Mouse (Mus musculus): ENCODE results near the gene Mab21l1. TPM values are rescaled to one million over a fixed set of nuclear protein-coding genes. Genes with fewer than 3 reads are reported as not detected.

Mab21l1 gene
- polyA plus RNA-seq, 1 experiment from 2014 or later: not detected

DNA sequence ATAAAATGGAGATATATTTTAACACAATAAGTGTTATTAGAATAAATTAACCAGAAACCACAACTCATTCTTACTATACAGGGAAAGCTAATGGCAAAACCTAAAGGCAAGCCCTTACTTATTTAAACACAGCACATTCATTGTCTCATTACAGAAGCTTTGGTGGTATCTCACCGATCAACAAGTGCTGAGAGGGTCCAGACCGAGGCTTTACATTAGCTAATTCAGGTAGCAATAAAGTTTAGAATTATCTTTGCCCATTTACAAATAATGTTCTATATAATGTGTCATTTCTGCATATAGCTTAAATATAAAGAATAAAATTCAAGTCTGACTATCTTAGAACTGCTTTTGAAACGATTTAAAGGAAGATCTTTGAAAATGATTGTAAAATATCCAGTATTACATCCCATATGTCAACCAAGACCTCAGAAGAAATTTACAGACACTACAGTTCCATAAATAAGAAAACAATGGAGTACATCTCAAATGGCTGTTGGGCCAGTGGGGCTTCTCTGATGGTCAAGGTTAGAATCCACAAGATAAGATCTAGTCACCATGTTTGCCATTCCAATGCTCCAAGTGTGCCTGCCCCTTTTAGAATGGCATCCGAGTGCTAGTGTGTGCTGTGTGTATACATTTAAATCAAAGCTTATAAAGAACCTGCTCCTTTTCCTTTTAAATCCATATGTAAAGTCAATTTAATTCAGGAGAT, 3.1 kb downstream of the Mab21l1 start:
- WGBS (ENCODE audit: missing documents): 95% methylated on average over 4 of the region's 4 CpGs

DNA sequence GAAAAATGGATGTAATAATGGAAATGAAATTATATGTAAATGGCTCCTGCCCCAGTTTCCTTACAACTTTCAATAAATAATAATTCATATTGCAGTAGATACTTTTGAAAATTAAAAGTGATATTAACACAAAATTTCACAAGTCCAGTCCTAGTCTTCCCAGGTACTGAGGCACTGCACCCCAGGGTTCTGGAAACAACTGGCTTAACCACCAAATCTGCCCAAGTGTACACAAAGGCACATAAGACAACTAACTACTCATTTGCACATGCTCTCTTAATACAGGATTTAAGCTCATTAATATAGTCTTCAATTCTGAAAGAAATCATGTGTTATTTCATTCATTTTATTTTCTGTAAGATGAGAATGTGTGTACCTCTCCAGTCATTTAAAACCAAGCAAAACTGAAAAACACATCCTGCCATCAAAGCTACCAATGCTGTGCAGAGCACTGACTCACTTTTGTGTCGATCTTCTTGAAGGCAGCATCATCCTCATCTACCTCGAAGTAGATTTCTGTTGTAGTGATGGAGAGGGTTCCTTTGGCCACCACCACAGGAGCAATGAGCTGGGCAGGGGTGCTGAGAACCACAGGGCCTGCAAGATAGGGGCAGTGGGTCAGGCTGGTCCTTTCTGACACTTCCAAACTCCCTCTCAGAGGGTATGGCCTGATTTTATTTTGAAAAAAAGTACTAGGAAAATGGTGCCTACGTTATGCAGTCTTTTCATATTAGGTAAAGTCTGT, 3.8 kb downstream of the Mab21l1 start:
- H3K4me3 ChIP-seq (ENCODE audit: inconsistent target): no peak overlapping the region
- H3K27ac ChIP-seq: no peak overlapping the region
- no peaks in the 10 kb centered on the region for H3K79me2 ChIP-seq (ENCODE audit: inconsistent target)
- WGBS (ENCODE audit: missing documents): 77% methylated on average over 3 of the region's 3 CpGs
- H3K36me3 ChIP-seq (ENCODE audit: inconsistent target): no peaks in the 10 kb centered on the region

More for the DNA sequence above, 3.1 kb downstream of the Mab21l1 start:
- Histone ChIP-seq H3K36me3 (ENCODE audit: inconsistent target) (no peaks in the 10 kb centered on the region), H3K79me2 (ENCODE audit: inconsistent target) (no peaks in the 10 kb centered on the region), H3K27ac (no peak overlapping the region), H3K4me3 (ENCODE audit: inconsistent target) (no peak overlapping the region)

- H3K4me3 ChIP-seq (ENCODE audit: inconsistent target): no peak overlapping the region
- H3K36me3 ChIP-seq (ENCODE audit: inconsistent target): no peaks in the 10 kb centered on the region
- H3K27ac ChIP-seq: no peak overlapping the region
- 82% methylated on average over 17 of the region's 17 CpGs for WGBS (ENCODE audit: missing documents)
- H3K79me2 ChIP-seq (ENCODE audit: inconsistent target): no peaks in the 10 kb centered on the region
Observed at GRCm38 (mm10) chr3:55786835-55787486, 4.7 kb downstream of the Mab21l1 start.

DNA sequence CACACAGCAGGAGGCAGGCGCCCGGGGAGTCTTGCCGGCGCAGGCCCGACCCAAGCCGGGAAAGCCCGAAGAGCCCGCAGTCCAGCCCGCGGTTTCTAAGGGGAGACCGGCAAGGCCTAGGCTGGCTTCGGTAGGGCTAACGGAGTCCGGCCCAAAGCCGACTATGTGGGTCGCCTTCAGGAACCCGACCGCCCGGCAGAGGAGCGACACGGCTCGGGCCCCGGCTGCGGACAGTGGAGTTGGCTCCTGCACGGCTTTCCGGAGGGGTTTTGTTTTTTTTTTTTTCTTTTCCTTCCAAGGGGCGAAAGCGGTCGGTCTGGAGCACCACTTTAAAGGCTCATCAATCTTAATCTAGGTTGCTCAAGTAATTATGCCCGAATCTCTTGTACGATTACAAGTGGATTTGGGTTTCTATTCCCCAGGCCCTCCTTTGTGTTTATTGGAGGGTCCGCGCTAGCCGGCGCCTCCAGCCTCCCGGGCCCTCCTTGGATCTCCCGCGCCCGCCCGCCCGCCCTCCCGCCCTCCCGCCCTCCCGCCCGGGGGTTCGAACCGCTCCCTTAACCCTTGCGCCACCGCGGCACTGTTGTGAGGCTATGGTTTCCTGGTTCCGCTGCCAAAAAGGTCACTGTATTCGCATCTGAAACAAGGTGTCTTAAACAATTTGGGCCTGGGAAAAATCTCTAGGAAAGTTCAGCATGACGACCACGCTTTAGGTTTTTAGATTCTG, 5.3 kb downstream of the Mab21l1 start:
- 12% methylated on average over 53 of the region's 54 CpGs for WGBS (ENCODE audit: missing documents)
- no peaks in the 10 kb centered on the region for H3K79me2 ChIP-seq (ENCODE audit: inconsistent target)
- H3K27ac ChIP-seq: no peak overlapping the region
- no peak overlapping the region for H3K4me3 ChIP-seq (ENCODE audit: inconsistent target)
- H3K36me3 ChIP-seq (ENCODE audit: inconsistent target): no peaks in the 10 kb centered on the region

GRCm38 (mm10) chr3:55788214-55788586, 5.9 kb downstream of the Mab21l1 start:
- H3K36me3 ChIP-seq (ENCODE audit: inconsistent target): no peaks in the 10 kb centered on the region
- no peak overlapping the region for H3K27ac ChIP-seq
- H3K4me3 ChIP-seq (ENCODE audit: inconsistent target): no peak overlapping the region
- H3K79me2 ChIP-seq (ENCODE audit: inconsistent target): no peaks in the 10 kb centered on the region
- WGBS (ENCODE audit: missing documents): 27% methylated on average over 2 of the region's 4 CpGs

GRCm38 (mm10) chr3:55788621-55789201, 6.4 kb downstream of the Mab21l1 start:
- Histone ChIP-seq H3K36me3 (ENCODE audit: inconsistent target) (no peaks in the 10 kb centered on the region), H3K4me3 (ENCODE audit: inconsistent target) (no peak overlapping the region), H3K27ac (no peak overlapping the region), H3K79me2 (ENCODE audit: inconsistent target) (no peaks in the 10 kb centered on the region)
- whole genome bisulfite sequencing (ENCODE audit: missing documents): 100% methylated on average over 5 of the region's 5 CpGs

DNA sequence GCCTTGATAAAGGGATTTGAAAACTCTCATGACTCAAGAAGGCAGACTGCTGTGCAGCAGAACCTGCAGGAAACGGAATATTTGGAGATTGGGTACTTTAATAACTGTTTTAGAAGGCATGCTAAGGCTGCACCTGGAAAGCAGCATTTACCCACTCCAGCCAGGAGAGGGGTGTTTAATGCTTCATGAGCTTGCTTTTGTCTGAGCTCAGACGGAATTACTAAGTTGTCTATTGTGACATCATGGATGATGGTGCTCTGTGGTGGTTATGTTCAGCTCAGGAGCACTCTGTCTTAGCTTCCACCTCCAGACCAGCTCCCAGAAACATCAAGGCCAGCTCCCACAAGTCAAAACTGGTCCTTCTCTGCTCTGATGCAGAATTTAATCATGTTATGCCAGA, 7.5 kb downstream of the Mab21l1 start:
- WGBS (ENCODE audit: missing documents): 79% methylated on average over 2 of the region's 2 CpGs

DNA sequence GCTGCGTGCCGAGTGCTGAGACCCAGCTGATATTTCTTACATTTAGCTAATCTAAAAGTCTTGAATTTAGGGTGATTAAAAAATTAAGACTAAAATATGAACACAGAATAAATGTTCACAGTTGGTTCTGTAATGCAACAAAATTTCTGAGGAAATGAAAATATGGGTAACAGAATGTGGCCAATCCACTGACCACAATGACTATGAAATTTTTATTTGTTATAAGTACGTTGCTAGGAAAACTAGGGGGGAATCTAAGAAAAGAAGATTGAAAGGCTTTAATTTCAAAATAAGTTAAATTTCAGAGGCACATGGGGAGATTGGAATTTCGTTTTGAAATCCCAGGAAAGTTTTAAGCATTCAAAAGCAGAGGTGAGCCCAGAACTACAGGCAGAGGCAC, 8.3 kb downstream of the Mab21l1 start:
- H3K4me3 ChIP-seq (ENCODE audit: inconsistent target): no peak overlapping the region

More for the DNA sequence above, 7.5 kb downstream of the Mab21l1 start:
- H3K79me2 ChIP-seq (ENCODE audit: inconsistent target): no peaks in the 10 kb centered on the region
- H3K4me3 ChIP-seq (ENCODE audit: inconsistent target): no peak overlapping the region
- H3K36me3 ChIP-seq (ENCODE audit: inconsistent target): no peaks in the 10 kb centered on the region
- no peak overlapping the region for H3K27ac ChIP-seq

DNA sequence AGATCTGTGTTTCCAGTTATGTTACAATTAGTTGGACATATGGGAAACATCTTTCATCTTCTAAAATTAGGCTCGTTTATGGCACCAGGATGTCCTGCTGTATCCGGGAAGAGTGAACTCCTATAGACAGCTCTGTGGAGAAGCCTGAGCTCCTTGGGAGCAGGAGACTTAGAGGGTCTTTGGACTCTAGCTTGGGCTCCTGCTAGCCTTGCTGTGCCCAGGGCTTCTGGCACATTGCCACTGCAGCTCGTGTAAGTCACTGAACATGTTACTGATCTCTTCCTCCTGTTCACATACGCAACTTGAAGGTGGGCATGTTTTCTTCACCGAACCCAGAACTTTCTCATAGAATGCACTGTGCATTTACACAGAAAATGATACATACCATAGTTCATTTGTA, 9.9 kb downstream of the Mab21l1 start:
- Histone ChIP-seq H3K79me2 (ENCODE audit: inconsistent target) (no peaks in the 10 kb centered on the region), H3K27ac (no peak overlapping the region)
- 78% methylated on average over 5 of the region's 5 CpGs for WGBS (ENCODE audit: missing documents)

More for the DNA sequence above, 8.3 kb downstream of the Mab21l1 start:
- no peaks in the 10 kb centered on the region for H3K79me2 ChIP-seq (ENCODE audit: inconsistent target)
- WGBS (ENCODE audit: missing documents): 58% methylated on average over 4 of the region's 4 CpGs
- no peaks in the 10 kb centered on the region for H3K36me3 ChIP-seq (ENCODE audit: inconsistent target)
- H3K27ac ChIP-seq: no peak overlapping the region

GRCm38 (mm10) chr3:55793842-55794575, 11.7 kb downstream of the Mab21l1 start:
- Histone ChIP-seq H3K27ac (no peak overlapping the region), H3K4me3 (ENCODE audit: inconsistent target) (no peak overlapping the region), H3K79me2 (ENCODE audit: inconsistent target) (no peaks in the 10 kb centered on the region), H3K36me3 (ENCODE audit: inconsistent target) (no peaks in the 10 kb centered on the region)
- WGBS (ENCODE audit: missing documents): 72% methylated on average over 7 of the region's 7 CpGs

More for the DNA sequence above, 9.9 kb downstream of the Mab21l1 start:
- Histone ChIP-seq H3K36me3 (ENCODE audit: inconsistent target) (no peaks in the 10 kb centered on the region), H3K4me3 (ENCODE audit: inconsistent target) (no peak overlapping the region)

DNA sequence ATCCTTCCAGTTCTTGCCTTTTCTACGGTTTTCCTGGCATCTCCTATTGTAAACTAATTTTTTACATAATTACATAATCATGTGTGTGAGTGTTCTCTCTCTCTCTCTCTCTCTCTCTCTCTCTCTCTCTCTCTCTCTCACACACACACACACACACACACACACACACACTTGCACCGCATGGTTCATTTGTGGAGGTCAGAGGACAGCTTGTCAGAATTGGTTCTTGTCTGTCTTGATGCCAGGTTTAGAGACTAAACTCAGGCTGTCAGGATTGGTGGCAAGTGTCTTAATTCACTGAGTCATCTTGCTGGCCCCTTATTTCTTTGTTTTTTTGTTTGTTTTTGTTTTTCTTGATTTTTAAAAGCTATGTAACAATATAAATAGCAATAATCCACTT, 12.5 kb downstream of the Mab21l1 start:
- no peak overlapping the region for H3K4me3 ChIP-seq (ENCODE audit: inconsistent target)
- whole genome bisulfite sequencing (ENCODE audit: missing documents): 83% methylated on average over 1 of the region's 2 CpGs
- H3K27ac ChIP-seq: no peak overlapping the region
- H3K79me2 ChIP-seq (ENCODE audit: inconsistent target): no peaks in the 10 kb centered on the region
- no peaks in the 10 kb centered on the region for H3K36me3 ChIP-seq (ENCODE audit: inconsistent target)

- H3K4me3 ChIP-seq (ENCODE audit: inconsistent target): no peak overlapping the region
- no peaks in the 10 kb centered on the region for H3K79me2 ChIP-seq (ENCODE audit: inconsistent target)
- no peaks in the 10 kb centered on the region for H3K36me3 ChIP-seq (ENCODE audit: inconsistent target)
- 81% methylated on average over 5 of the region's 5 CpGs for WGBS (ENCODE audit: missing documents)
- no peak overlapping the region for H3K27ac ChIP-seq
Observed at GRCm38 (mm10) chr3:55814993-55815625, 32.8 kb downstream of the Mab21l1 start.

GRCm38 (mm10) chr3:55816096-55816495, 33.8 kb downstream of the Mab21l1 start:
- 61% methylated on average over 5 of the region's 5 CpGs for WGBS (ENCODE audit: missing documents)
- H3K27ac ChIP-seq: peak overlapping the region; percentile 56; the same call in 1 of the 2 replicates
- no peak overlapping the region for H3K4me3 ChIP-seq (ENCODE audit: inconsistent target)
- H3K79me2 ChIP-seq (ENCODE audit: inconsistent target): no peaks in the 10 kb centered on the region
- no peaks in the 10 kb centered on the region for H3K36me3 ChIP-seq (ENCODE audit: inconsistent target)

All from macrophage (primary cell).